In genomic region chr17:84627721-84628120, GRCm38 (mm10) we compare ENCODE assay signal across 25 mouse cellular contexts. TPM values are rescaled to one million over a fixed set of nuclear protein-coding genes. Genes with fewer than 3 reads are reported as not detected.
DNase-seq lines count a peak whose midpoint lies in the region; ATAC-seq and TF ChIP-seq lines count a peak whose summit lies in the region.
"Had no signal": no experiment of that assay in that cellular context is flagged by ENCODE, and none has a peak within 500 bp of the region (broad histone marks: within the 10 kb centered on the region; RNA-seq: fewer than 3 reads in every experiment).

No protein-coding gene starts in this region.

- peak overlapping the region; percentile 69 for H3K27ac ChIP-seq in embryonic facial prominence, embryonic 12.5 days
- no peak overlapping the region for H3K27ac ChIP-seq in embryonic facial prominence, embryonic 10.5 days (replicated peaks)
- no peak overlapping the region for H3K27ac ChIP-seq in testis, adult 2 months (ENCODE audit: control insufficient read depth, insufficient read depth, low read depth, low read length)
- H3K27ac ChIP-seq in embryonic facial prominence, embryonic 13.5 days = peak overlapping the region; percentile 83; the same call in 1 of the 2 replicates
- H3K27ac ChIP-seq: hindbrain, embryonic 14.5 days; neural tube, embryonic 13.5 days had no signal

- no peak for DNase-seq in embryonic facial prominence, embryonic 10.5 days (ENCODE audit: low spot score)
- no peak for DNase-seq in testis, postnatal 14 days (ENCODE audit: low spot score)
- no peak for DNase-seq in thymus, postnatal 0 days (ENCODE audit: low spot score)
- no peak for DNase-seq in spleen, postnatal 36 days (ENCODE audit: low spot score in 2 of 2)
- DNase-seq in gastrocnemius, postnatal 4 days (ENCODE audit: low spot score in 2 of 2) = no peak
- DNase-seq: cerebellum, adult 11-12 months; cerebellum, postnatal 10 days; gastrocnemius, postnatal 14 days; heart, postnatal 4 days; kidney, postnatal 36 days; lung, postnatal 4 days; right cerebral cortex, adult 18-20 months had no signal

- 80% methylated on average over 10 of the region's 10 CpGs for WGBS in embryonic facial prominence, embryonic 12.5 days
- 94% methylated on average over 10 of the region's 10 CpGs for WGBS in embryonic facial prominence, embryonic 10.5 days
- 71% methylated on average over 10 of the region's 10 CpGs for WGBS in embryonic facial prominence, embryonic 13.5 days

- no peak overlapping the region for H3K4me3 ChIP-seq in embryonic facial prominence, embryonic 12.5 days
- H3K4me3 ChIP-seq in embryonic facial prominence, embryonic 10.5 days = no peak overlapping the region
- peak overlapping the region; percentile 60 for H3K4me3 ChIP-seq in testis, adult 2 months (ENCODE audit: control insufficient read depth, low read depth, low read length)
- H3K4me3 ChIP-seq in embryonic facial prominence, embryonic 13.5 days = no peak overlapping the region

- no peaks in the 10 kb centered on the region for H3K27me3 ChIP-seq in embryonic facial prominence, embryonic 12.5 days
- H3K27me3 ChIP-seq in embryonic facial prominence, embryonic 10.5 days (replicated peaks; ENCODE audit: low read depth, poor library complexity, severe bottlenecking) = no peaks in the 10 kb centered on the region
- H3K27me3 ChIP-seq in testis, adult 2 months (ENCODE audit: control insufficient read depth, insufficient read depth, low read length) = no peaks in the 10 kb centered on the region
- no peaks in the 10 kb centered on the region for H3K27me3 ChIP-seq in embryonic facial prominence, embryonic 13.5 days
- H3K27me3 ChIP-seq: limb, embryonic 13.5 days; midbrain, embryonic 15.5 days; neural tube, embryonic 13.5 days had no signal

- no peak overlapping the region for H3K4me2 ChIP-seq in embryonic facial prominence, embryonic 12.5 days (replicated peaks)
- peak overlapping the region; percentile 72 for H3K4me2 ChIP-seq in embryonic facial prominence, embryonic 13.5 days

- no peak for ATAC-seq in embryonic facial prominence, embryonic 12.5 days (ENCODE audit: insufficient number of reproducible peaks, insufficient read depth, low FRiP score, low TSS enrichment)
- ATAC-seq in embryonic facial prominence, embryonic 13.5 days (ENCODE audit: insufficient number of reproducible peaks, insufficient read depth, low FRiP score, low TSS enrichment, low read depth) = no peak
- ATAC-seq: forebrain, embryonic 16.5 days; inflammation-experienced regulatory T-cells, adult 6 months had no signal

- H3K36me3 ChIP-seq in embryonic facial prominence, embryonic 12.5 days = no peaks in the 10 kb centered on the region
- peaks cover 10% of the 10 kb centered on the region for H3K36me3 ChIP-seq in embryonic facial prominence, embryonic 10.5 days (replicated peaks)
- H3K36me3 ChIP-seq in testis, adult 2 months (ENCODE audit: control insufficient read depth, insufficient read depth, low read length) = no peaks in the 10 kb centered on the region
- no peaks in the 10 kb centered on the region for H3K36me3 ChIP-seq in embryonic facial prominence, embryonic 13.5 days
- H3K36me3 ChIP-seq: forebrain, embryonic 10.5 days; midbrain, embryonic 15.5 days; neural tube, embryonic 13.5 days had no signal

- H3K9ac ChIP-seq in embryonic facial prominence, embryonic 12.5 days = no peak overlapping the region
- no peak overlapping the region for H3K9ac ChIP-seq in embryonic facial prominence, embryonic 13.5 days

- peaks cover 7% of the 10 kb centered on the region for H3K4me1 ChIP-seq in embryonic facial prominence, embryonic 12.5 days
- peaks cover 22% of the 10 kb centered on the region for H3K4me1 ChIP-seq in embryonic facial prominence, embryonic 10.5 days
- H3K4me1 ChIP-seq in testis, adult 2 months (ENCODE audit: control insufficient read depth, insufficient read depth, low read length) = peaks cover 4% of the 10 kb centered on the region
- H3K4me1 ChIP-seq in embryonic facial prominence, embryonic 13.5 days = peaks cover 27% of the 10 kb centered on the region

- TF ChIP-seq POLR2A in testis, adult 2 months (IDR thresholded peaks at IDR 0.05; ENCODE audit: control insufficient read depth, low read depth, low read length) = no peak

- 0 out of 2 replicates have a peak, but pooled peaks cover 6% of the 10 kb centered on the region for H3K9me3 ChIP-seq in embryonic facial prominence, embryonic 12.5 days
- H3K9me3 ChIP-seq in embryonic facial prominence, embryonic 10.5 days = no peaks in the 10 kb centered on the region; the same call in 1 of the 2 replicates
- no peaks in the 10 kb centered on the region for H3K9me3 ChIP-seq in embryonic facial prominence, embryonic 13.5 days
- H3K9me3 ChIP-seq: forebrain, embryonic 10.5 days; limb, embryonic 13.5 days; midbrain, embryonic 15.5 days; neural tube, embryonic 13.5 days had no signal

- TF ChIP-seq CTCF in testis, adult 2 months (IDR thresholded peaks at IDR 0.05; ENCODE audit: control insufficient read depth, insufficient read depth, insufficient replicate concordance, low read depth, low read length) = no peak

RNA-seq across cellular contexts. Expression of gene Dync2li1, which starts 1.4 kb away (rescaled TPM):
- polyA plus RNA-seq in embryonic facial prominence, embryonic 12.5 days (2016; fragmentation: Nextera tagmentation; extraction: Ambion mirVana) = 38.4 and 39.7 TPM in 2 replicates
- 29.4 and 34.6 TPM in 2 replicates for polyA plus RNA-seq in embryonic facial prominence, embryonic 10.5 days (2016; fragmentation: Nextera tagmentation; extraction: Ambion mirVana)
- 15.8 and 21.6 TPM in 2 replicates for polyA plus RNA-seq in testis, adult 2 months (2012; rRNA removed)
- 38.2 and 43.4 TPM in 2 replicates for polyA plus RNA-seq in embryonic facial prominence, embryonic 13.5 days (2015; fragmentation: Nextera tagmentation; extraction: Ambion mirVana)
- polyA plus RNA-seq in thymus, postnatal 0 days (2015; fragmentation: Nextera tagmentation; extraction: Ambion mirVana) = 9.3 and 9.9 TPM in 2 replicates
- total RNA-seq in gastrocnemius, postnatal 4 days (2021) = 1 to 10 TPM; 6.8 TPM

RNA-seq across cellular contexts. Expression of gene Abcg8, which starts 48.4 kb away (rescaled TPM):
- 0.09 and 0.19 TPM in 2 replicates for polyA plus RNA-seq in embryonic facial prominence, embryonic 12.5 days (2016; fragmentation: Nextera tagmentation; extraction: Ambion mirVana)
- 0.10 and 0.15 TPM in 2 replicates for polyA plus RNA-seq in embryonic facial prominence, embryonic 10.5 days (2016; fragmentation: Nextera tagmentation; extraction: Ambion mirVana)
- 4.3 and 4.6 TPM in 2 replicates for polyA plus RNA-seq in testis, adult 2 months (2012; rRNA removed)
- 0.14 and 0.28 TPM in 2 replicates for polyA plus RNA-seq in embryonic facial prominence, embryonic 13.5 days (2015; fragmentation: Nextera tagmentation; extraction: Ambion mirVana)
- polyA plus RNA-seq in thymus, postnatal 0 days (2015; fragmentation: Nextera tagmentation; extraction: Ambion mirVana) = 0.05 and 0.07 TPM in 2 replicates
- under 1 TPM; 0.10 TPM for total RNA-seq in gastrocnemius, postnatal 4 days (2021)
- total RNA-seq: gastrocnemius, postnatal 14 days; heart, postnatal 4 days had no signal
- polyA plus RNA-seq: forebrain, embryonic 16.5 days; inflammation-experienced regulatory T-cells, adult 6 months; limb, embryonic 13.5 days; lung, embryonic 16.5 days; midbrain, embryonic 15.5 days; neural tube, embryonic 13.5 days had no signal

RNA-seq across cellular contexts. Expression of gene Abcg5, which starts 55.1 kb away (rescaled TPM):
- polyA plus RNA-seq in embryonic facial prominence, embryonic 12.5 days (2016; fragmentation: Nextera tagmentation; extraction: Ambion mirVana) = 2.6 and 3.3 TPM in 2 replicates
- polyA plus RNA-seq in embryonic facial prominence, embryonic 10.5 days (2016; fragmentation: Nextera tagmentation; extraction: Ambion mirVana) = 1.3 and 1.6 TPM in 2 replicates
- polyA plus RNA-seq in testis, adult 2 months (2012; rRNA removed) = 0.40 and 0.51 TPM in 2 replicates
- polyA plus RNA-seq in embryonic facial prominence, embryonic 13.5 days (2015; fragmentation: Nextera tagmentation; extraction: Ambion mirVana) = 3.0 and 4.8 TPM in 2 replicates
- 0.10 and 0.20 TPM in 2 replicates for polyA plus RNA-seq in thymus, postnatal 0 days (2015; fragmentation: Nextera tagmentation; extraction: Ambion mirVana)
- not detected for total RNA-seq in gastrocnemius, postnatal 4 days (2021)
- total RNA-seq: gastrocnemius, postnatal 14 days; heart, adult 8-10 months; heart, postnatal 4 days; left cerebral cortex, postnatal 14 days had no signal

Comparison
In these comparisons a context has a peak if more than half of its experiments do, and no peak if none do; other contexts are left out.
1. H3K27ac ChIP-seq: peak in embryonic facial prominence, embryonic 12.5 days (single experiment) and embryonic facial prominence, embryonic 13.5 days (single experiment); none in embryonic facial prominence, embryonic 10.5 days (single experiment) and testis, adult 2 months (single experiment).